Mouse (Mus musculus) liver, embryonic 13.5 days (tissue): ENCODE data around the gene Lrrc74b. TPM values are rescaled to one million over a fixed set of nuclear protein-coding genes. Genes with fewer than 3 reads are reported as not detected.
"Not testable (repeated sequence)": the region's sequence is repeated elsewhere in the genome, so short reads cannot be mapped to it uniquely, and the experiment has no call there.

ENCODE experiments used
- ATAC-seq: fragments of 200-750 bp; cut with Nextera tagmentation; 2 replicates; pipeline ENCODE4 v1.8.0; 2017; ENCODE audit warnings: low read depth, mild to moderate bottlenecking, moderate number of reproducible peaks, moderate library complexity
- DNase-seq: peaks from one replicate; pipeline ENCODE4 v3.0.0; 2022
- H3K27ac ChIP-seq: fragments of 300-500 bp; sonication (generic); 2 replicates; pipeline ENCODE4 v1.5.1; 2015; ENCODE audit warnings: moderate library complexity, mild to moderate bottlenecking, inconsistent platforms
- H3K27me3 ChIP-seq: fragments of 300-500 bp; sonication (generic); 2 replicates; pipeline ENCODE4 v1.6.1; 2015; ENCODE audit warnings: mild to moderate bottlenecking, inconsistent platforms
- H3K36me3 ChIP-seq: fragments of 300-500 bp; sonication (generic); 2 replicates; pipeline ENCODE4 v1.6.1; 2015; ENCODE audit warnings: mild to moderate bottlenecking, inconsistent platforms
- H3K4me1 ChIP-seq: fragments of 300-500 bp; sonication (generic); replicated peaks from 2 replicates; pipeline ENCODE4 v1.6.1; 2015; ENCODE audit warnings: inconsistent platforms
- H3K4me2 ChIP-seq: fragments of 300-500 bp; sonication (generic); 2 replicates; pipeline ENCODE4 v1.6.1; 2015; ENCODE audit warnings: inconsistent platforms, mild to moderate bottlenecking, moderate library complexity
- H3K4me3 ChIP-seq: fragments of 300-500 bp; sonication (generic); replicated peaks from 2 replicates; pipeline ENCODE4 v1.5.1; 2015; ENCODE audit warnings: mild to moderate bottlenecking, inconsistent platforms
- H3K9ac ChIP-seq: fragments of 300-500 bp; sonication (generic); 2 replicates; pipeline ENCODE4 v1.6.1; 2015; ENCODE audit warnings: mild to moderate bottlenecking, inconsistent platforms
- H3K9me3 ChIP-seq: fragments of 300-500 bp; sonication (generic); replicated peaks from 2 replicates; pipeline ENCODE4 v1.6.1; 2016; ENCODE audit warnings: inconsistent platforms
- WGBS: fragments of 180-500 bp; shearing (Covaris S2); methylation state at CpG from one replicate; pipeline ENCODE4 v1.1.7; 2015; ENCODE audit not compliant: insufficient replicate concordance; 5-methylcytosine and 5-hydroxymethylcytosine counted together
- polyA plus RNA-seq: library from polyadenylated mRNA; unstranded; fragments of >200 nt; fragmentation: Nextera tagmentation; extraction: Ambion mirVana; gene quantifications from 2 replicates; pipeline ENCODE4 v1.2.1, GENCODE M21; 2015

Lrrc74b gene
- polyA plus RNA-seq, 1 experiment from 2014 or later, result not detected

GRCm38 (mm10) chr16:17518910-17519309 lies 42.1 kb downstream of the Lrrc74b start:
- Histone ChIP-seq H3K4me2 (no peak overlapping the region), H3K9me3 (no peaks in the 10 kb centered on the region), H3K9ac (no peak overlapping the region), H3K27me3 (no peaks in the 10 kb centered on the region), H3K4me1 (no peaks in the 10 kb centered on the region), H3K27ac (no peak overlapping the region), H3K4me3 (no peak overlapping the region), H3K36me3 (peaks cover 87% of the 10 kb centered on the region)
- ATAC-seq, result no peak
- DNase-seq, result no peak
- WGBS, result 64% methylated on average over 2 of the region's 2 CpGs

DNA sequence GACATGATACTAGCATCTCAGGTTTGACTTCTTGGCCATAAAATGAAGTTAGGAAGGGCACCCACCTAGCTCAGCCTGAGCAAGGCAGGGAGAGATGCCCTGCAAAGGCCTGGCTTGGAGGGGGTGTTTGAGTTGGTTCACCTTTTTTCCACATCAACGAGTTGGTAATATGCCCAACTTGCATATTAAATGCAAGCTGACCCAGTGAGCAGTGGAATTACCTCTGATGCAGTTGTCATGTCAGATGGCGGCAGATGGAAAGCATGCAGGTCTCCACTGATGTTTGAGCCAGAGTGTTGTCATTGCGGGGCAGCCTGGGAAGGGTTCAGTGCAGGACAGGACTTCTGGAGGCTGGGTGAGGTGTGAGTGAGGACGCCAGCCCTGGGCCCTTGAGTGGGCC lies 49.6 kb downstream of the Lrrc74b start:
- Histone ChIP-seq H3K9ac (no peak overlapping the region), H3K27ac (0 out of 2 replicates have a peak overlapping the region, but pooled peaks have one; percentile 56), H3K9me3 (no peaks in the 10 kb centered on the region), H3K4me3 (no peak overlapping the region), H3K36me3 (peaks cover 47% of the 10 kb centered on the region), H3K27me3 (no peaks in the 10 kb centered on the region), H3K4me2 (no peak overlapping the region), H3K4me1 (peaks cover 33% of the 10 kb centered on the region)
- DNase-seq, result no peak
- WGBS, result 82% methylated on average over 4 of the region's 4 CpGs
- no peak for ATAC-seq

DNA sequence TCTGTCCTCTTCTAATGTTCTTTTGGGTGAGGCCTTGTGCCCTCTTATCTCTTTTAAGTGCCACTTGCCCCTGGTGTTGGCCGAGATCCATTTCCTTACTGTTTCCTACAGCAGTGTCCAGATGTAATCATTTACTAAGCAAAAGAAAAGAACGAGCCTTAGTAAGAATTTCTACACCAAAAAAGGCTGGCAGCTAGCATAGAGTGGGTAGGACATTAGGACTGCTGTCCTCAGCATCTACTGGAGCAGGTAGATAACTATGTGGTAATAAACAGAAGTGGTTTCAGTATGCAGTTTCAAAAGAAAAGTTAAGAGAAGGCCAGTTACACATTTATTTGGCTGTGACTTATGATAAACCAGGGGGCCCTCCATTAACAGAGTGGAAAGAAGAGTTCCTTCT lies 50.4 kb downstream of the Lrrc74b start:
- 0 out of 2 replicates have a peak overlapping the region, but pooled peaks have one; percentile 76 for H3K4me3 ChIP-seq
- 39% methylated on average over 2 of the region's 2 CpGs for WGBS
- H3K9ac ChIP-seq, result peak overlapping the region; percentile 75
- H3K36me3 ChIP-seq, result peaks cover 40% of the 10 kb centered on the region
- no peak for ATAC-seq
- no peaks in the 10 kb centered on the region for H3K9me3 ChIP-seq
- peak overlapping the region; percentile 74 for H3K4me2 ChIP-seq
- peaks cover 6% of the 10 kb centered on the region for H3K27me3 ChIP-seq
- peaks cover 33% of the 10 kb centered on the region for H3K4me1 ChIP-seq
- peak overlapping the region; percentile 56 for H3K27ac ChIP-seq
- no peak for DNase-seq

DNA sequence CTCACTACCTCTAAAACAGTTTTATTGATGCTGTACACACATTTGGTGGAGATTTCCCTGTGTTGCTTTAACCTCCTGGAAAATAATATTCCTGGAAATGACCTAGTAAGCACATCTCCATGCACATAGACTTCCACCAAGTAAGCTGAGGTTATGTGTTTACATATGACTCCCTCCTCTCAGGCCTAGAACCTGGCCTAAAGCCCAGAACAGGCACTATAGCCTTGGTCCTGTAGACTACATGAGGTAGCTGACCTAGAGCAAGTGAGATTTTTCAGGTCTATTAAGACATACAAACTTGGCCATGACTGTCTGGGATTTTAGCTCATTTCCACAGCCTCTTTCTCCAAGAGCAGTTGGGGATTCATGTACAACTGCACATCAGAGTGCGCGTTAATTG lies 50.9 kb downstream of the Lrrc74b start:
- Histone ChIP-seq H3K9ac (peak overlapping the region; percentile 75), H3K4me1 (peaks cover 33% of the 10 kb centered on the region), H3K27me3 (peaks cover 11% of the 10 kb centered on the region), H3K27ac (peak overlapping the region; percentile 56), H3K4me2 (peak overlapping the region; percentile 74), H3K4me3 (peak overlapping the region; percentile 76), H3K36me3 (peaks cover 36% of the 10 kb centered on the region), H3K9me3 (no peaks in the 10 kb centered on the region)
- no peak for DNase-seq
- ATAC-seq, result no peak
- 99% methylated on average over 2 of the region's 2 CpGs for WGBS

GRCm38 (mm10) chr16:17509240-17509597 lies 51.8 kb downstream of the Lrrc74b start:
- H3K36me3 ChIP-seq, result peaks cover 29% of the 10 kb centered on the region
- H3K27ac ChIP-seq, result peak overlapping the region; percentile 91
- ATAC-seq (no peak), DNase-seq (no peak)
- peak overlapping the region; percentile 74 for H3K4me2 ChIP-seq
- H3K4me1 ChIP-seq, result peaks cover 33% of the 10 kb centered on the region
- H3K9ac ChIP-seq, result peak overlapping the region; percentile 75
- WGBS, result 7% methylated on average over 9 of the region's 9 CpGs
- peaks cover 18% of the 10 kb centered on the region for H3K27me3 ChIP-seq
- H3K4me3 ChIP-seq, result peak overlapping the region; percentile 76
- no peaks in the 10 kb centered on the region for H3K9me3 ChIP-seq

DNA sequence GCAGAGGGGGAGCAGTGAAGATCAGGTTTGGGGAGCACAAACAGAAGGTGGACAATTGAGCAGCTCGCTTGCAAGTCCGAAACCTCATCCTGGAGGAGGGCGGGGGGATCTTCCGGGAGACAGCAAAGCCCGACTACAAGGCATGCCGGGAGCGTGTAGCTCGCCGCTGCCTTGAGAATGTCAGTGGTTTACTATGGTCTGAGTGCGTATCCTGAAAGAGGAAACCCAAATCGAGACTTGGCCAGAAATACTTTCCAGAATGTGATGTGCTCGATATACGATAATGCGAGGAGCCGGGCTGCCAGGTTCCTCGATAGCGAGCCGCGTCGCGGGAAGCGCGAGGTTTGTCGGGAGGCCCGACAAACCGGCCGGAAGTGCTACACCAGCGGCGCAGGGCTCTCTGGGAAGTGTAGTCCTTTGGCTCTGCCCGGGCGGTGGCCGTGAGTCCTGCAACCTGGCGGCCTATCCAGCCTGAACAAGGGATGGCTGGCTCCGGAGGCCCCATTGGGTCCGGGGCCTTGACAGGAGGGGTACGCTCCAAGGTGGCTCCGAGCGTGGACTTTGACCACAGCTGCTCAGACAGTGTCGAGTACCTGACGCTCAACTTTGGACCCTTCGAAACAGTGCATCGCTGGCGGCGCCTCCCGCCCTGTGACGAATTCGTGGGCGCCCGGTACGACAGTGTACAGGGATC lies 52.4 kb downstream of the Lrrc74b start, which contains the start of gene Lztr1:
Gene Lztr1 (plus strand): TSS at position 143 of the 694 bp plus-strand sequence.
- WGBS, result under 1% methylated on average over 50 of the region's 50 CpGs
- Histone ChIP-seq H3K27me3 (peaks cover 18% of the 10 kb centered on the region), H3K4me3 (peak within 1 kb of the TSS; percentile 76), H3K27ac (peak within 1 kb of the TSS; percentile 91), H3K4me2 (peak within 1 kb of the TSS; percentile 74), H3K4me1 (peaks cover 33% of the 10 kb centered on the region), H3K9me3 (no peaks in the 10 kb centered on the region), H3K36me3 (peaks cover 24% of the 10 kb centered on the region), H3K9ac (peak within 1 kb of the TSS; percentile 75)
- ATAC-seq (peak; percentile 97), DNase-seq (peak; percentile 85)

DNA sequence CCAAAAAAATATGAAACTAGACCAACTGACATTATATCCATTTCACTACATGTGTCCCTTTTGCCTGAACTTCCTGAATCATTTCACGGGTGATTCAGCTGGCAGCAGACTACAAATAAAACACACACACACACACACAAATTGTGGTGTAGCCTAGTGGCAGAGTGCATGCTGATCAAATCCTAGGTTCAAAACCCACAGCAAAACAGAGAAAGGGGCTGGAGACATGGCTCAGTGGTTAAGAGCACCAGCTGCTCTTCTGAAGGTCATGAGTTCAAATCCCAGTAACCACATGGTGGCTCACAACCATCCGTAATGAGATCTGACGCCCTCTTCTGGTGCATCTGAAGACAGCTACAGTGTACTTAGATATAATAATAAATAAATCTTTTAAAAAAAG lies 53.0 kb downstream of the Lrrc74b start:
- Histone ChIP-seq H3K4me3 (peak overlapping the region; percentile 76), H3K27me3 (peaks cover 24% of the 10 kb centered on the region), H3K9ac (peak overlapping the region; percentile 75), H3K27ac (peak overlapping the region; percentile 91), H3K36me3 (peaks cover 17% of the 10 kb centered on the region), H3K4me2 (peak overlapping the region; percentile 74), H3K4me1 (peaks cover 33% of the 10 kb centered on the region)
- not testable (repeated sequence) for H3K9me3 ChIP-seq, DNase-seq, ATAC-seq
- 23% methylated on average over 3 of the region's 3 CpGs for WGBS

DNA sequence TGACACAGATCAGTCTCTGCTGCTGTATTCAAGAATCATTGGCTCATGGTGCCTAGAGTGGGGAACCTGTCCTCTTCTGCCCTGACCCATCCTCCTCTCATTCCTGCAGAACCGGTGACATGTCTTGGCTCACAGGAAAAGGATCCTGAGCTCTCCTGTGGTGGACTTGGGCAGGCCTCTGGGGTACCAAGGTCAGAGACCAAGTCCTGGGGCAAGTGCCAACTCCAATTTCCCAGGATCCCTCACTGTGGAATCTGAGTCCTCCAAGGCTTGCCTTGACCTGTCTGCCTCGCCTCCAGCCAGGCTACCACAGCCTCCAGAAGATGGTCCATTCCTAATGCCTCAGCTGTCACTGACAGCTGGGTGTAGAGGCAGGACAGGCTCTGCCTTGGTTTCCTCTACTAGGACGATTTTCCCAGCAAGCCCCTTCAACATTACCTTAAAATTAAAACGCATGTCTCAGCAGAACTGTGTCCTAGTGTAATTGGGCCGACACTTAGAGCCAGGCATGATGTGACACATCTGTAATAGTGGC lies 54.0 kb downstream of the Lrrc74b start:
- H3K4me1 ChIP-seq, result peaks cover 25% of the 10 kb centered on the region
- H3K4me2 ChIP-seq, result no peak overlapping the region
- peaks cover 8% of the 10 kb centered on the region for H3K36me3 ChIP-seq
- no peak for DNase-seq
- H3K9me3 ChIP-seq, result no peaks in the 10 kb centered on the region
- H3K9ac ChIP-seq, result no peak overlapping the region
- H3K27me3 ChIP-seq, result peaks cover 29% of the 10 kb centered on the region
- H3K4me3 ChIP-seq, result no peak overlapping the region
- 73% methylated on average over 5 of the region's 5 CpGs for WGBS
- H3K27ac ChIP-seq, result no peak overlapping the region
- no peak for ATAC-seq

GRCm38 (mm10) chr16:17502681-17503080 lies 58.4 kb downstream of the Lrrc74b start:
- 66% methylated on average over 4 of the region's 4 CpGs for WGBS
- Histone ChIP-seq H3K36me3 (no peaks in the 10 kb centered on the region), H3K4me3 (no peak overlapping the region), H3K4me1 (no peaks in the 10 kb centered on the region), H3K4me2 (no peak overlapping the region), H3K9ac (no peak overlapping the region), H3K9me3 (no peaks in the 10 kb centered on the region), H3K27me3 (peaks cover 33% of the 10 kb centered on the region), H3K27ac (no peak overlapping the region)
- ATAC-seq, result no peak
- DNase-seq, result no peak

GRCm38 (mm10) chr16:17499249-17499883 lies 61.7 kb downstream of the Lrrc74b start:
- Histone ChIP-seq H3K4me1 (0 out of 2 replicates have a peak, but pooled peaks cover 4% of the 10 kb centered on the region), H3K4me2 (no peak overlapping the region), H3K4me3 (no peak overlapping the region), H3K27ac (no peak overlapping the region), H3K9ac (no peak overlapping the region), H3K36me3 (no peaks in the 10 kb centered on the region), H3K9me3 (no peaks in the 10 kb centered on the region), H3K27me3 (peaks cover 15% of the 10 kb centered on the region)
- ATAC-seq (no peak), DNase-seq (no peak)
- WGBS, result 52% methylated on average over 10 of the region's 10 CpGs

- no peak overlapping the region for H3K27ac ChIP-seq
- 0 out of 2 replicates have a peak, but pooled peaks cover 4% of the 10 kb centered on the region for H3K4me1 ChIP-seq
- H3K9me3 ChIP-seq, result no peaks in the 10 kb centered on the region
- ATAC-seq (no peak), DNase-seq (no peak)
- H3K27me3 ChIP-seq, result 0 out of 2 replicates have a peak, but pooled peaks cover 5% of the 10 kb centered on the region
- 54% methylated on average over 2 of the region's 2 CpGs for WGBS
- no peak overlapping the region for H3K9ac ChIP-seq
- H3K36me3 ChIP-seq, result no peaks in the 10 kb centered on the region
- H3K4me2 ChIP-seq, result no peak overlapping the region
- H3K4me3 ChIP-seq, result no peak overlapping the region
Observed at GRCm38 (mm10) chr16:17496499-17497305, 64.3 kb downstream of the Lrrc74b start.
